Mouse (Mus musculus): ENCODE measurements around the gene Atp6v0a2.
A peak's percentile ranks its signal among the peaks of the same experiment; 100 is the strongest.

Atp6v0a2 gene

GRCm38 (mm10) chr5:124636694-124637093, 8.3 kb downstream of the Atp6v0a2 start:
- no peak for DNase-seq (ENCODE audit: low read depth, low spot score)

- DNase-seq (ENCODE audit: low read depth, low spot score): peak; percentile 58
Measured at GRCm38 (mm10) chr5:124637300-124637699, 8.9 kb downstream of the Atp6v0a2 start.

- DNase-seq (ENCODE audit: low read depth, low spot score): no peak
Measured at GRCm38 (mm10) chr5:124637836-124638235, 9.5 kb downstream of the Atp6v0a2 start.

- DNase-seq (ENCODE audit: low read depth, low spot score): peak; percentile 37
Measured at GRCm38 (mm10) chr5:124713741-124714140, 85.4 kb downstream of the Atp6v0a2 start.

- no peak for DNase-seq (ENCODE audit: low read depth, low spot score)
Measured at GRCm38 (mm10) chr5:124715135-124715534, 86.8 kb downstream of the Atp6v0a2 start.

- DNase-seq (ENCODE audit: low read depth, low spot score): no peak
Measured at GRCm38 (mm10) chr5:124717969-124718368, 89.6 kb downstream of the Atp6v0a2 start.

- DNase-seq (ENCODE audit: low read depth, low spot score): no peak
Measured at GRCm38 (mm10) chr5:124718396-124718795, 90.0 kb downstream of the Atp6v0a2 start.

- no peak for DNase-seq (ENCODE audit: low read depth, low spot score)
Measured at GRCm38 (mm10) chr5:124723125-124723524, 94.7 kb downstream of the Atp6v0a2 start.

- DNase-seq (ENCODE audit: low read depth, low spot score): peak; percentile 53
Measured at GRCm38 (mm10) chr5:124724997-124725396, 96.6 kb downstream of the Atp6v0a2 start, which contains the start of gene Dnah10. Dnah10 (plus strand) TSS chr5:124725085.

- peak; percentile 22 for DNase-seq (ENCODE audit: low read depth, low spot score)
Measured at GRCm38 (mm10) chr5:124729662-124730206, 101.4 kb downstream of the Atp6v0a2 start.

GRCm38 (mm10) chr5:124733961-124734360, 105.6 kb downstream of the Atp6v0a2 start:
- DNase-seq (ENCODE audit: low read depth, low spot score): peak; percentile 52

- peak; percentile 69 for DNase-seq (ENCODE audit: low read depth, low spot score)
Measured at GRCm38 (mm10) chr5:124741898-124742599, 113.7 kb downstream of the Atp6v0a2 start.

GRCm38 (mm10) chr5:124743841-124744240, 115.5 kb downstream of the Atp6v0a2 start:
- no peak for DNase-seq (ENCODE audit: low read depth, low spot score)

- DNase-seq (ENCODE audit: low read depth, low spot score): no peak
Measured at GRCm38 (mm10) chr5:124746220-124746619, 117.8 kb downstream of the Atp6v0a2 start.

GRCm38 (mm10) chr5:124748296-124748695, 119.9 kb downstream of the Atp6v0a2 start:
- DNase-seq (ENCODE audit: low read depth, low spot score): no peak

GRCm38 (mm10) chr5:124751656-124752055, 123.3 kb downstream of the Atp6v0a2 start:
- DNase-seq (ENCODE audit: low read depth, low spot score): no peak

- DNase-seq (ENCODE audit: low read depth, low spot score): peak; percentile 67
Measured at GRCm38 (mm10) chr5:124761011-124761410, 132.6 kb downstream of the Atp6v0a2 start.

- peak; percentile 74 for DNase-seq (ENCODE audit: low read depth, low spot score)
Measured at GRCm38 (mm10) chr5:124761787-124762186, 133.4 kb downstream of the Atp6v0a2 start.
